ENCODE assay signal across 20 mouse cellular contexts in the genomic region with DNA sequence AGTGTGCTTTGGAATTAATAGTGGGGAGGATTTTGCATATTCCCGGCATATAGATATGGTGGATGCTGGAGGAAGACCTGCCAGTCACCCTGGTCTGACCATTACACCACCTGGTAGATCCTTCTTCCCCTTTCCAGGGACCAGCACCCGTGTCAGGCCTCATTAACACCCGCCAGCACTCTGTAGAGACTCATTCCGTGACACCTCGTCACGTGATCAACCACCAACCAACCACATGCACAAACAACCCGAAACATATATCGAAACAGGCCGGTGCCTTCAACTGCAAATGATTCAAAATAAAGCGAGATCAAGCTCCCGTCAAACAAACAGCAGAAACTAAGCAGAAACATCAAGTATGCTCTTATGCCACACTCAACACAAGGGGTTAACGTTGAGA.
DNase-seq lines count a peak whose midpoint lies in the region; ATAC-seq and TF ChIP-seq lines count a peak whose summit lies in the region.
"Had no signal": no experiment of that assay in that cellular context is flagged by ENCODE, and none has a peak within 500 bp of the region (broad histone marks: within the 10 kb centered on the region; RNA-seq: fewer than 3 reads in every experiment).

No protein-coding gene starts in this region.

- no peak for TF ChIP-seq POLR2A in CH12.LX (IDR thresholded peaks at IDR 0.05; ENCODE audit: low read depth, low read length)

- dilution Hi-C loops in CH12.LX (cut with MboI; ENCODE audit: extremely low pct_ligation_motif_present, extremely low pct_unique_long_range_greater_than_20kb, low sequenced_read_pairs): no loop called here

- H3K27ac ChIP-seq in CH12.LX (ENCODE audit: insufficient read depth, low read depth): no peak overlapping the region
- H3K27ac ChIP-seq: embryonic facial prominence, embryonic 13.5 days; embryonic facial prominence, embryonic 15.5 days; forebrain, embryonic 13.5 days; forebrain, embryonic 15.5 days had no signal

- peak; percentile 32 for DNase-seq in lung, postnatal 36 days
- DNase-seq in lung, postnatal 14 days: no peak
- DNase-seq in CH12.LX (ENCODE audit: extremely low read depth): peak; percentile 58
- peak; percentile 29 for DNase-seq in splenic B cell, adult 2 months (ENCODE audit: low read depth, low spot score)
- no peak for DNase-seq in cerebellum, postnatal 14 days
- DNase-seq: adrenal gland, adult 2 months; adrenal gland, postnatal 10 days; adrenal gland, postnatal 25 days; B cell, adult 2 months; cerebellum, adult 11 months; cerebellum, adult 18-20 months; cerebellum, adult 8-10 months; cerebellum, adult 9-11 months; cerebellum, postnatal 25 days; forebrain, postnatal 0 days had no signal

- no peaks in the 10 kb centered on the region for H3K9me3 ChIP-seq in CH12.LX (replicated peaks; ENCODE audit: low read length)
- H3K9me3 ChIP-seq: embryonic facial prominence, embryonic 13.5 days; embryonic facial prominence, embryonic 15.5 days; forebrain, embryonic 13.5 days; forebrain, embryonic 15.5 days had no signal

- no peak for TF ChIP-seq RAD21 in CH12.LX (IDR thresholded peaks at IDR 0.05; ENCODE audit: low read depth, low read length)

- peaks cover 10 to 24% of the 10 kb centered on the region in 2 experiments for H3K4me1 ChIP-seq in CH12.LX (ENCODE audit: control insufficient read depth in 1 of 2, insufficient read depth in 2 of 2)
- H3K4me1 ChIP-seq: embryonic facial prominence, embryonic 13.5 days; embryonic facial prominence, embryonic 15.5 days; forebrain, embryonic 13.5 days; forebrain, embryonic 15.5 days had no signal

- H3K79me2 ChIP-seq in CH12.LX (replicated peaks; ENCODE audit: control insufficient read depth, extremely low read depth, insufficient read depth, poor library complexity, severe bottlenecking): no peaks in the 10 kb centered on the region

- H3K4me2 ChIP-seq in CH12.LX (ENCODE audit: insufficient read depth, low read depth, poor library complexity, severe bottlenecking): peak overlapping the region; percentile 90
- H3K4me2 ChIP-seq: embryonic facial prominence, embryonic 13.5 days; embryonic facial prominence, embryonic 15.5 days; forebrain, embryonic 13.5 days; forebrain, embryonic 15.5 days had no signal

- no peak overlapping the region; the same call in 1 of the 2 replicates for H3K9ac ChIP-seq in CH12.LX (ENCODE audit: insufficient read depth, low read depth)
- H3K9ac ChIP-seq: embryonic facial prominence, embryonic 13.5 days; embryonic facial prominence, embryonic 15.5 days; forebrain, embryonic 13.5 days; forebrain, embryonic 15.5 days; forebrain, postnatal 0 days had no signal

- ATAC-seq in erythroblast, adult 5-6 weeks (replicated peaks; ENCODE audit: low FRiP score, poor library complexity, severe bottlenecking): no peak
- ATAC-seq: forebrain, embryonic 13.5 days; forebrain, embryonic 15.5 days; forebrain, postnatal 0 days had no signal

- in situ Hi-C loops in CH12.LX (cut with MboI; ENCODE audit: low pct_ligation_motif_present, low pct_unique_long_range_greater_than_20kb, low sequenced_read_pairs): no loop called here

- no peaks in the 10 kb centered on the region for H3K36me3 ChIP-seq in CH12.LX (replicated peaks in 1 of 2; ENCODE audit: control insufficient read depth in 1 of 2, insufficient read depth in 1 of 2, low read length in 1 of 2)
- no peaks in the 10 kb centered on the region for H3K36me3 ChIP-seq in splenic B cell, adult 2 months (ENCODE audit: control insufficient read depth, insufficient read depth, low read length, poor library complexity, severe bottlenecking)
- H3K36me3 ChIP-seq: embryonic facial prominence, embryonic 13.5 days; embryonic facial prominence, embryonic 15.5 days; forebrain, embryonic 15.5 days had no signal

- no peak for TF ChIP-seq CTCF in CH12.LX (conservative IDR thresholded peaks at IDR 0.05 in 1 of 2, IDR thresholded peaks at IDR 0.05 in 1 of 2; ENCODE audit: low read depth in 2 of 2, low read length in 2 of 2)

- no peaks in the 10 kb centered on the region for H3K27me3 ChIP-seq in CH12.LX (replicated peaks)
- no peaks in the 10 kb centered on the region; the same call in 1 of the 2 replicates for H3K27me3 ChIP-seq in splenic B cell, adult 2 months (ENCODE audit: control insufficient read depth, insufficient read depth, low read length, poor library complexity, severe bottlenecking)
- H3K27me3 ChIP-seq: embryonic facial prominence, embryonic 13.5 days; embryonic facial prominence, embryonic 15.5 days; forebrain, embryonic 15.5 days had no signal

- no peak overlapping the region for H3K4me3 ChIP-seq in CH12.LX (replicated peaks in 1 of 3; ENCODE audit: low read depth in 2 of 3, low read length in 2 of 3, poor library complexity in 1 of 3)
- H3K4me3 ChIP-seq: embryonic facial prominence, embryonic 13.5 days; embryonic facial prominence, embryonic 15.5 days; forebrain, embryonic 13.5 days; forebrain, embryonic 15.5 days had no signal

- peak; percentile 62 for TF ChIP-seq EP300 in CH12.LX (IDR thresholded peaks at IDR 0.05; ENCODE audit: low read length)

TF ChIP-seq in CH12.LX, 34 proteins besides CTCF, POLR2A, EP300 and RAD21:
- TF ChIP-seq JUND (conservative IDR thresholded peaks at IDR 0.05; ENCODE audit: low read depth, low read length): peak; percentile 52
- 0 out of 2 replicates have a peak, but pooled peaks have one; percentile 20 for TF ChIP-seq MAFK (IDR thresholded peaks at IDR 0.05; ENCODE audit: insufficient replicate concordance, low read length)
- no peak for TF ChIP-seq ZMIZ1 (IDR thresholded peaks at IDR 0.05; ENCODE audit: low read depth, low read length)
- TF ChIP-seq MEF2A (IDR thresholded peaks at IDR 0.05; ENCODE audit: borderline replicate concordance, low read depth, low read length): peak; percentile 54; the same call in 1 of the 2 replicates
- TF ChIP-seq MYC (IDR thresholded peaks at IDR 0.05; ENCODE audit: low read depth, low read length): 0 out of 2 replicates have a peak, but pooled peaks have one; percentile 60
- TF ChIP-seq TBP (conservative IDR thresholded peaks at IDR 0.05; ENCODE audit: low read depth, low read length): no peak
- TF ChIP-seq POLR2AphosphoS2 (IDR thresholded peaks at IDR 0.05; ENCODE audit: low read depth, low read length): no peak
- no peak for TF ChIP-seq CHD1 (IDR thresholded peaks at IDR 0.05; ENCODE audit: low read depth, low read length)
- 0 out of 2 replicates have a peak, but pooled peaks have one; percentile 46 for TF ChIP-seq RCOR1 (conservative IDR thresholded peaks at IDR 0.05; ENCODE audit: low read depth, low read length)
- no peak for TF ChIP-seq ZNF384 (IDR thresholded peaks at IDR 0.05; ENCODE audit: low read depth, low read length)
- peak; percentile 92 for TF ChIP-seq USF1 (IDR thresholded peaks at IDR 0.05; ENCODE audit: low read depth, low read length)
- TF ChIP-seq ETS1 (conservative IDR thresholded peaks at IDR 0.05; ENCODE audit: low read depth, low read length): no peak; the same call in none of the 2 replicates
- TF ChIP-seq GABPA (IDR thresholded peaks at IDR 0.05; ENCODE audit: insufficient replicate concordance, low read depth, low read length): no peak
- TF ChIP-seq USF2 (conservative IDR thresholded peaks at IDR 0.05; ENCODE audit: low read depth, low read length): peak; percentile 95
- TF ChIP-seq MXI1 (IDR thresholded peaks at IDR 0.05; ENCODE audit: low read depth, low read length): peak; percentile 69; the same call in 1 of the 2 replicates
- no peak for TF ChIP-seq ZC3H11A (IDR thresholded peaks at IDR 0.05; ENCODE audit: low read depth, low read length)
- peak; percentile 90 for TF ChIP-seq IRF4 (IDR thresholded peaks at IDR 0.05; ENCODE audit: low read depth, low read length)
- no peak for TF ChIP-seq E2F4 (IDR thresholded peaks at IDR 0.05; ENCODE audit: insufficient replicate concordance, low read depth, low read length)
- TF ChIP-seq HCFC1 (IDR thresholded peaks at IDR 0.05; ENCODE audit: low read depth, low read length): no peak
- no peak for TF ChIP-seq NRF1 (IDR thresholded peaks at IDR 0.05; ENCODE audit: low read depth, low read length)
- peak; percentile 96 for TF ChIP-seq BHLHE40 (IDR thresholded peaks at IDR 0.05; ENCODE audit: low read depth, low read length)
- no peak for TF ChIP-seq UBTF (IDR thresholded peaks at IDR 0.05; ENCODE audit: low read depth, low read length)
- TF ChIP-seq SIN3A (IDR thresholded peaks at IDR 0.05; ENCODE audit: low read length): 0 out of 2 replicates have a peak, but pooled peaks have one; percentile 62
- no peak for TF ChIP-seq ZKSCAN1 (IDR thresholded peaks at IDR 0.05; ENCODE audit: borderline replicate concordance, low read depth, low read length)
- 0 out of 2 replicates have a peak, but pooled peaks have one; percentile 26 for TF ChIP-seq ELF1 (IDR thresholded peaks at IDR 0.05; ENCODE audit: low read depth, low read length)
- no peak for TF ChIP-seq KAT2A (IDR thresholded peaks at IDR 0.05; ENCODE audit: insufficient replicate concordance, low read length)
- no peak for TF ChIP-seq NELFE (IDR thresholded peaks at IDR 0.05; ENCODE audit: low read depth, low read length)
- TF ChIP-seq JUN (IDR thresholded peaks at IDR 0.05; ENCODE audit: insufficient read depth, low read depth, low read length): peak; percentile 54
- TF ChIP-seq TCF12 (IDR thresholded peaks at IDR 0.05; ENCODE audit: low read depth, low read length): peak; percentile 35; the same call in 1 of the 2 replicates
- TF ChIP-seq SMC3 (IDR thresholded peaks at IDR 0.05; ENCODE audit: low read depth, low read length): no peak
- peak; percentile 96 for TF ChIP-seq MAX (IDR thresholded peaks at IDR 0.05; ENCODE audit: low read length)
- no peak for TF ChIP-seq PAX5 (IDR thresholded peaks at IDR 0.05; ENCODE audit: low read length)
- no peak for TF ChIP-seq CHD2 (IDR thresholded peaks at IDR 0.05; ENCODE audit: low read length)
- no peak for TF ChIP-seq MAZ (IDR thresholded peaks at IDR 0.05; ENCODE audit: low read depth, low read length)

Comparison
In these comparisons a context has a peak if more than half of its experiments do, and no peak if none do; other contexts are left out.
1. DNase-seq: peak in lung, postnatal 36 days (single experiment), CH12.LX (single experiment) and splenic B cell, adult 2 months (single experiment); none in lung, postnatal 14 days (single experiment) and cerebellum, postnatal 14 days (0 of 2).